Mouse (Mus musculus): ENCODE measurements around the gene Prune1.

DNA sequence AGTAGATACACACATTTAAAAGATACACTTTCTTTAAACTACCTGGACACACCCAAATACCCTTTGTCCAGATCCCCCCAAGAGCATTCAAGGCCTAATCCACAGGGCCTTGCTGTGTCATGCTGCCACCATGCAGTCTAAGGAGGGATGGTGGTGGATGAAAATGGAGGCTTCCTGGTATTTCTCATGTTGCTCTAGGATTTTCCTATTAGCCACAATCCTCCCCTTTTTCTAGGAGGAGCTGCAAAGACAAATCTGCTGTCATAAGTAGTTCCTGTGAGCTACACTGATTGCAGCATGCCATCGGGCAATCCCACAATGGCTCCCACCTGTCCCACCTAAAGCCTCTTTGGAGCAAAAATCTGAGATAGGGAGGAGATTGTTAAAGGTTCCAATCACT, 54.7 kb downstream of the Prune1 start:
- no peak for TF ChIP-seq CTCF (IDR thresholded peaks at IDR 0.05; ENCODE audit: extremely low read depth, insufficient read depth, low read length)
- no peak for TF ChIP-seq POLR2A (IDR thresholded peaks at IDR 0.05; ENCODE audit: extremely low read depth, insufficient read depth, low read length)

Data from cortical plate, adult 2 months (tissue).